Mouse (Mus musculus) heart, postnatal 25 days (tissue): ENCODE data around the gene D930007J09Rik. TPM values are rescaled to one million over a fixed set of nuclear protein-coding genes. Genes with fewer than 3 reads are reported as not detected.

Experiments used
- DNase-seq: peaks from one replicate; pipeline ENCODE4 v3.0.0; 2022; ENCODE audit warnings: low spot score
- intact Hi-C: fragments of 180-260 bp; cut with DNase I; formaldehyde crosslinking; loops from one replicate; pipeline ENCODE4 v1.15.1; 2025
- total RNA-seq, 2 experiments: library from RNA; stranded (reverse); gene quantifications; 2 replicates each; pipeline ENCODE4 v1.2.3; 2021

D930007J09Rik gene
- total RNA-seq: not detected

GRCm38 (mm10) chr13:32802259-32803081 is at the start of gene D930007J09Rik:
Gene D930007J09Rik, minus strand, starts transcription at chr13:32802849.
- intact Hi-C loops: loop anchor here (5.0 to 10.0 kb wide), 2 partner anchors 468 to 995 kb away; partner anchors contain the start of genes Foxc1 and Gmds

GRCm38 (mm10) chr13:32851967-32852366 is 49.3 kb upstream of the D930007J09Rik start:
- no peak for DNase-seq
- intact Hi-C loops: no loop called here

More at GRCm38 (mm10) chr13:32802259-32803081, at the start of gene D930007J09Rik:
- DNase-seq: peak; percentile 26

GRCm38 (mm10) chr13:32850668-32851404 is 48.2 kb upstream of the D930007J09Rik start, which contains the start of gene Serpinb1a:
Gene Serpinb1a, minus strand, starts transcription at chr13:32851185.
- intact Hi-C loops: no loop called here
- peak; percentile 66 for DNase-seq

GRCm38 (mm10) chr13:32850156-32850555 is 47.5 kb upstream of the D930007J09Rik start:
- no peak for DNase-seq
- intact Hi-C loops: no loop called here

- no peak for DNase-seq
- intact Hi-C loops: no loop called here
Measured at GRCm38 (mm10) chr13:32849531-32850123, 47.0 kb upstream of the D930007J09Rik start.

- intact Hi-C loops: no loop called here
Measured at GRCm38 (mm10) chr13:32849092-32849491, 46.4 kb upstream of the D930007J09Rik start.

GRCm38 (mm10) chr13:32846221-32846620 is 43.6 kb upstream of the D930007J09Rik start:
- DNase-seq: no peak
- intact Hi-C loops: no loop called here

More at GRCm38 (mm10) chr13:32849092-32849491, 46.4 kb upstream of the D930007J09Rik start:
- no peak for DNase-seq

- intact Hi-C loops: no loop called here
- DNase-seq: no peak
Measured at GRCm38 (mm10) chr13:32841349-32841748, 38.7 kb upstream of the D930007J09Rik start.

- DNase-seq: no peak
- intact Hi-C loops: no loop called here
Measured at GRCm38 (mm10) chr13:32839314-32839713, 36.7 kb upstream of the D930007J09Rik start.

- intact Hi-C loops: no loop called here
- no peak for DNase-seq
Measured at GRCm38 (mm10) chr13:32834513-32834912, 31.9 kb upstream of the D930007J09Rik start.

GRCm38 (mm10) chr13:32833237-32833636 is 30.6 kb upstream of the D930007J09Rik start:
- intact Hi-C loops: no loop called here
- DNase-seq: no peak

GRCm38 (mm10) chr13:32832776-32833175 is 30.1 kb upstream of the D930007J09Rik start:
- intact Hi-C loops: no loop called here
- DNase-seq: no peak

- DNase-seq: no peak
- intact Hi-C loops: no loop called here
Measured at GRCm38 (mm10) chr13:32831505-32832273, 29.0 kb upstream of the D930007J09Rik start.

- intact Hi-C loops: no loop called here
- no peak for DNase-seq
Measured at GRCm38 (mm10) chr13:32828886-32829285, 26.2 kb upstream of the D930007J09Rik start.

- intact Hi-C loops: no loop called here
- no peak for DNase-seq
Measured at GRCm38 (mm10) chr13:32827951-32828350, 25.3 kb upstream of the D930007J09Rik start.

GRCm38 (mm10) chr13:32827111-32827822 is 24.6 kb upstream of the D930007J09Rik start:
- intact Hi-C loops: no loop called here
- DNase-seq: no peak

GRCm38 (mm10) chr13:32825546-32825945 is 22.9 kb upstream of the D930007J09Rik start:
- no peak for DNase-seq
- intact Hi-C loops: no loop called here

- no peak for DNase-seq
- intact Hi-C loops: no loop called here
Measured at GRCm38 (mm10) chr13:32824377-32825330, 22.0 kb upstream of the D930007J09Rik start.
